Mouse (Mus musculus): ENCODE measurements around the gene Gm10322.

DNA sequence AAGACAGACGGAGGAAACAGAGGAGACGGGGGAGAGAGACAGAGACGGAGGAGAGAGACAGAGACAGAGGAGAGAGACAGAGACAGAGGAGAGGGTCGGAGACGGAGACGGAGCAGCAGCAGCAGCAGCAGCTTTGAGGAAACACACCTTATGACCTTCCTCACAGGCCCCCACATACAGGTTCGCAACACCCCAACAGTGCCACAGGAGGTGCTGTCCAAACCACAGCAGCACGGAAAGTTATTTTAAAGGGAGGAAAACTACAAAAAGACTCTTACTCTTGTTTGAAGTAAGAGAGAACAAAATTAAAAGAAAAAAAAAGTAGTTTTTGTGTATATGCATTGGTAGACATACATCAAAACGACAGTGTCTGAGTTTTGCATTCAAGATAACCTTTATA, 27.8 kb downstream of the Gm10322 start:
- TF ChIP-seq CTCF (IDR thresholded peaks at IDR 0.05; ENCODE audit: low read depth) (no peak), EP300 (IDR thresholded peaks at IDR 0.05; ENCODE audit: low read depth) (no peak)

All from liver, postnatal 0 days (tissue).